Mouse (Mus musculus): ENCODE measurements around the gene Ell2. TPM values are rescaled to one million over a fixed set of nuclear protein-coding genes. Genes with fewer than 3 reads are reported as not detected.

The Ell2 gene
- polyA plus RNA-seq, 1 experiment from 2014 or later, result 3.9 TPM

- Histone ChIP-seq H3K27ac (ENCODE audit: low read depth, low read length) (no peak overlapping the region), H3K36me3 (ENCODE audit: control insufficient read depth, insufficient read depth, low read length) (no peaks in the 10 kb centered on the region), H3K9me3 (ENCODE audit: control insufficient read depth, low read length) (no peaks in the 10 kb centered on the region), H3K27me3 (ENCODE audit: control insufficient read depth, insufficient read depth, low read length) (no peaks in the 10 kb centered on the region), H3K4me1 (ENCODE audit: control insufficient read depth, insufficient read depth, low read length) (no peaks in the 10 kb centered on the region), H3K4me3 (ENCODE audit: low read length) (no peak overlapping the region), H3K9ac (ENCODE audit: low read depth, low read length) (no peak overlapping the region), H3K4me2 (replicated peaks; ENCODE audit: low read depth, low read length) (no peak overlapping the region)
- WGBS, result 56% methylated on average over 4 of the region's 4 CpGs
- ATAC-seq (ENCODE audit: low FRiP score, low TSS enrichment), result peak; percentile 62; the same call in 1 of the 2 replicates
Measured at GRCm38 (mm10) chr13:75726569-75727373, 20.2 kb downstream of the Ell2 start.

- no peak overlapping the region for H3K9ac ChIP-seq (ENCODE audit: low read depth, low read length)
- H3K36me3 ChIP-seq (ENCODE audit: control insufficient read depth, insufficient read depth, low read length), result no peaks in the 10 kb centered on the region
- H3K4me3 ChIP-seq (ENCODE audit: low read length), result no peak overlapping the region
- no peak overlapping the region for H3K27ac ChIP-seq (ENCODE audit: low read depth, low read length)
- H3K4me2 ChIP-seq (replicated peaks; ENCODE audit: low read depth, low read length), result no peak overlapping the region
- H3K27me3 ChIP-seq (ENCODE audit: control insufficient read depth, insufficient read depth, low read length), result no peaks in the 10 kb centered on the region
- H3K4me1 ChIP-seq (ENCODE audit: control insufficient read depth, insufficient read depth, low read length), result no peaks in the 10 kb centered on the region
- WGBS, result 96% methylated on average over 1 of the region's 1 CpGs
- no peak for ATAC-seq (ENCODE audit: low FRiP score, low TSS enrichment)
- H3K9me3 ChIP-seq (ENCODE audit: control insufficient read depth, low read length), result no peaks in the 10 kb centered on the region
Measured at GRCm38 (mm10) chr13:75727932-75728331, 21.4 kb downstream of the Ell2 start.

GRCm38 (mm10) chr13:75729834-75730233 is 23.3 kb downstream of the Ell2 start:
- Histone ChIP-seq H3K27ac (ENCODE audit: low read depth, low read length) (no peak overlapping the region), H3K4me1 (ENCODE audit: control insufficient read depth, insufficient read depth, low read length) (no peaks in the 10 kb centered on the region), H3K9ac (ENCODE audit: low read depth, low read length) (no peak overlapping the region), H3K9me3 (ENCODE audit: control insufficient read depth, low read length) (no peaks in the 10 kb centered on the region), H3K27me3 (ENCODE audit: control insufficient read depth, insufficient read depth, low read length) (no peaks in the 10 kb centered on the region), H3K36me3 (ENCODE audit: control insufficient read depth, insufficient read depth, low read length) (no peaks in the 10 kb centered on the region), H3K4me3 (ENCODE audit: low read length) (no peak overlapping the region), H3K4me2 (replicated peaks; ENCODE audit: low read depth, low read length) (no peak overlapping the region)
- no peak for ATAC-seq (ENCODE audit: low FRiP score, low TSS enrichment)
- WGBS, result 79% methylated on average over 1 of the region's 1 CpGs

DNA sequence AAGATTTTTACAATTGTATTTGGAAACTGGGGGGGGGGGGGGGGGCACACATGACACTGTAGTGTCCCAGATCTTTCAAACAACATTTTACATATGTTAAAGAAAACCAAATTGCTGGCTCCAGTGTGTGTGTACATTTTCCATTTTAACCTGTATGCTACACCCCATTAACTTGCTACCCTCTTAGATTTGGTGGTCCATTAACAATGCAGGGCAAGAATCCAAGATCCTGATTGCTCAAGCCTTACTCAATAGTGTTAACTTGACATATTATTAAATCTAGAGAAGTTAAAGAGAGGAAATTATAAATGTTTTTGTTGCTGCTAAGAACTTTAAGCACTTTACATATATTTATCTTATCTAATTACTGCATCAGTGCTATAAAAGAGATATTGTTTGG is 24.2 kb downstream of the Ell2 start:
- Histone ChIP-seq H3K4me1 (ENCODE audit: control insufficient read depth, insufficient read depth, low read length) (no peaks in the 10 kb centered on the region), H3K4me2 (replicated peaks; ENCODE audit: low read depth, low read length) (no peak overlapping the region), H3K36me3 (ENCODE audit: control insufficient read depth, insufficient read depth, low read length) (no peaks in the 10 kb centered on the region), H3K9ac (ENCODE audit: low read depth, low read length) (no peak overlapping the region), H3K27ac (ENCODE audit: low read depth, low read length) (no peak overlapping the region), H3K4me3 (ENCODE audit: low read length) (no peak overlapping the region), H3K9me3 (ENCODE audit: control insufficient read depth, low read length) (no peaks in the 10 kb centered on the region), H3K27me3 (ENCODE audit: control insufficient read depth, insufficient read depth, low read length) (no peaks in the 10 kb centered on the region)
- ATAC-seq (ENCODE audit: low FRiP score, low TSS enrichment), result no peak; the same call in 1 of the 2 replicates

DNA sequence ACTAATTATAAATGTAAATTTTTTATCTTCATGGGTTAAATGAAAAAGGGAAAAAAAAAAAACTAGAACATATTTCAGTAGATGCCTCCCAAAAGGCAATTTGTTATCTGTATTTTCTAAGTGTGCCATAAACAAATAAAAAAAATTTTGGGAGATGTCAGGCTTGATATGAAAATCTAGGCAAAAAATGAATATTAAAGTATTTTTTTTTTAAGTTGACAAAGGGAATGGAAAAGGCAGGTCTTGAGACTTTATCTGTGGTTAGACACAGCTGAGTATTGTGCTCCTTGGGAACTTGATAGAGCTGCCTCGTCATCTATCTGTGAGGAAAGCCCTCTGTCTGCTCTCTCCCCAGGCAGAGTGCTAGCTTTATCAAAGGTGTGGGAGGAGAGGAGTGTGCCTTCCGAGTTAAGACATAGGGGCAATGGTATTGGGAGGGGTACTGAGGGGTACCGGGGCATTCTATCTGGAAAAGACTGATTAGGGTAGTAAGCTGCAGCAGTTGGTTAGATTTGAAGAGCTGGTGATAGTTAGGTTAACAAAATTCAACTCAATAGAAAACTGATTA is 27.1 kb downstream of the Ell2 start:
- Histone ChIP-seq H3K4me1 (ENCODE audit: control insufficient read depth, insufficient read depth, low read length) (no peaks in the 10 kb centered on the region), H3K4me2 (replicated peaks; ENCODE audit: low read depth, low read length) (no peak overlapping the region), H3K4me3 (ENCODE audit: low read length) (no peak overlapping the region), H3K9me3 (ENCODE audit: control insufficient read depth, low read length) (no peaks in the 10 kb centered on the region), H3K9ac (ENCODE audit: low read depth, low read length) (no peak overlapping the region), H3K36me3 (ENCODE audit: control insufficient read depth, insufficient read depth, low read length) (no peaks in the 10 kb centered on the region), H3K27me3 (ENCODE audit: control insufficient read depth, insufficient read depth, low read length) (no peaks in the 10 kb centered on the region), H3K27ac (ENCODE audit: low read depth, low read length) (no peak overlapping the region)
- WGBS, result 67% methylated on average over 3 of the region's 3 CpGs
- ATAC-seq (ENCODE audit: low FRiP score, low TSS enrichment), result no peak

DNA sequence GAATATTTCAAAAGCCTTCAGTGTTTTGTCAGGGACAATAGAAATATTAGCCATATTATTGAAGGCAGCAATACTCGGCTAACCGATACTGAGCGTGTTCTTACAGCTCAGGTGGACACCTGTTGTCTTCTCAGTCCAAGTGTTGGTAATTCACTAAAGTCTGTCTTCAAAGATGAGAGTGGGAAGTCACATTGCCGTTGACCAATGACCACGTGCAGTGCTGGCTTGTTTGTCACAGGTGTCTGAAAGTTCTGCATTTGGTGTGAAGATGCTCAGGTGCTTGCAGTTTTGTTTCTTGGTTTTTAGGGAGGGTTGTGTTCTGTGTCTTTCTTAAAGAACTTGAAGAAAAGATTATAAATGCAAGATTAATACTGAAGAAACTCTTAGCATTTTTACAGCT is 27.7 kb downstream of the Ell2 start:
- H3K4me3 ChIP-seq (ENCODE audit: low read length), result no peak overlapping the region
- 0 out of 2 replicates have a peak, but pooled peaks cover 4% of the 10 kb centered on the region for H3K4me1 ChIP-seq (ENCODE audit: control insufficient read depth, insufficient read depth, low read length)
- H3K27me3 ChIP-seq (ENCODE audit: control insufficient read depth, insufficient read depth, low read length), result no peaks in the 10 kb centered on the region
- no peaks in the 10 kb centered on the region for H3K36me3 ChIP-seq (ENCODE audit: control insufficient read depth, insufficient read depth, low read length)
- 92% methylated on average over 5 of the region's 5 CpGs for WGBS
- H3K27ac ChIP-seq (ENCODE audit: low read depth, low read length), result no peak overlapping the region
- no peak for ATAC-seq (ENCODE audit: low FRiP score, low TSS enrichment)
- no peaks in the 10 kb centered on the region for H3K9me3 ChIP-seq (ENCODE audit: control insufficient read depth, low read length)
- no peak overlapping the region for H3K9ac ChIP-seq (ENCODE audit: low read depth, low read length)
- H3K4me2 ChIP-seq (replicated peaks; ENCODE audit: low read depth, low read length), result no peak overlapping the region

DNA sequence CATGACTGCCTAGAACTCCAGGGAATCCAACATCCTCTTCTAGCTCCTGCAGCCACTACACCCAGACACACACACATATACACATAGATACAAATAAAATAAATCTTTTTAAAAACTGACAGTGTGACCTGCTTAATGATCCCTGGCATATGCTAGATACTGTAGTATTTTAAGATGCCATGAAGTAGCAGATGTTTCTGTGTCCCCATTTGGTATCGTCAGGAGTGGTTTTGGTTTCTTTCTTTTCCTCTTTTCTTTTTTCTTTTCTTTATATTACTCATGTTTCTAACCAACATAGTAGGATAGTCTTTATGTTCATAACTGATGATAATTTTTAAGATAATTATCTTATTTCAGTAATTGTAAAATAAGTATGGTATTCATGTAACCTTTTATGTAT is 29.0 kb downstream of the Ell2 start:
- ATAC-seq (ENCODE audit: low FRiP score, low TSS enrichment), result no peak

DNA sequence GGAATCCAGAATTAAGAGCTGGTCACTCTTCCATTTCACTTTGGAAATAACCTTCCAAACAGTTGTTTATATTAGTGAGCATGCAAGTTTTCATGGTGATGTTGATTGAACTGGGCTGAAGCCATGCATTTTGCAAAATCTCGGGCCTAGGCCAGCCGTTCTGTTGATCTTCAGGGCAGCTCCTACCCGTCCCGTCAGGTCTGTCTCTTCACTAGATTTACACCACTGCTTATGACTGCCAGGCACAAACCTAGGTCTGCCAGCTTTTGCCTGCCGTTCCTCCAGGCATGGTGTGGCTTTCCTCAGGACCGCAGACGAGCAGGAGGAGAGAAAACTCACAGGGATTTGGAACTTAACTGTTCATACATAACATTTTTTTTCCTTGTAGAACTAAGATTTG is 31.4 kb downstream of the Ell2 start:
- H3K4me1 ChIP-seq (ENCODE audit: control insufficient read depth, insufficient read depth, low read length), result 0 out of 2 replicates have a peak, but pooled peaks cover 5% of the 10 kb centered on the region
- H3K27me3 ChIP-seq (ENCODE audit: control insufficient read depth, insufficient read depth, low read length), result no peaks in the 10 kb centered on the region
- no peak overlapping the region for H3K4me3 ChIP-seq (ENCODE audit: low read length)
- H3K4me2 ChIP-seq (replicated peaks; ENCODE audit: low read depth, low read length), result no peak overlapping the region
- no peak overlapping the region for H3K9ac ChIP-seq (ENCODE audit: low read depth, low read length)
- H3K27ac ChIP-seq (ENCODE audit: low read depth, low read length), result no peak overlapping the region
- H3K36me3 ChIP-seq (ENCODE audit: control insufficient read depth, insufficient read depth, low read length), result no peaks in the 10 kb centered on the region
- H3K9me3 ChIP-seq (ENCODE audit: control insufficient read depth, low read length), result no peaks in the 10 kb centered on the region
- no peak for ATAC-seq (ENCODE audit: low FRiP score, low TSS enrichment)
- WGBS, result 26% methylated on average over 7 of the region's 7 CpGs

More for the DNA sequence above, 29.0 kb downstream of the Ell2 start:
- no peaks in the 10 kb centered on the region for H3K27me3 ChIP-seq (ENCODE audit: control insufficient read depth, insufficient read depth, low read length)
- no peaks in the 10 kb centered on the region for H3K36me3 ChIP-seq (ENCODE audit: control insufficient read depth, insufficient read depth, low read length)
- no peaks in the 10 kb centered on the region for H3K9me3 ChIP-seq (ENCODE audit: control insufficient read depth, low read length)
- WGBS, result 91% methylated on average over 1 of the region's 1 CpGs
- no peak overlapping the region for H3K9ac ChIP-seq (ENCODE audit: low read depth, low read length)
- H3K4me3 ChIP-seq (ENCODE audit: low read length), result no peak overlapping the region
- 0 out of 2 replicates have a peak, but pooled peaks cover 5% of the 10 kb centered on the region for H3K4me1 ChIP-seq (ENCODE audit: control insufficient read depth, insufficient read depth, low read length)
- H3K4me2 ChIP-seq (replicated peaks; ENCODE audit: low read depth, low read length), result no peak overlapping the region
- H3K27ac ChIP-seq (ENCODE audit: low read depth, low read length), result no peak overlapping the region

DNA sequence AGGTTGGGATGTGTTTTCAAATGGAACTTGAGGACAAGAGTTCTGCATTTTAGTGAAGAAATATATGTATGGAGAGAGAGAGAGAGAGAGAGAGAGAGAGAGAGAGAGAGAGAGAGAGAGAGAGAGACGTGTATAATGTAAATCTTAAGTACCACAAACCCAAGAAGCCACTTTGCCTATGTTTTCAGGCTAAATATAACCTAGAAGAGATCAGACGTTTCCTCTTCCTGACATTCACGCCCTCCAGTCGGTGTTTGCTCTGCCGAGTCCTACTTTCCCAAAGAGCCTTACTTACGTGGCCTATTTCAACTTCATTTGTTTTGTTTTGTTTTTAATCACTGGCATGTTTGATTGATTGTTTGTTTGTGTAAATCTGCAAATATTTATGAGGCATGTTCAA is 32.0 kb downstream of the Ell2 start:
- Histone ChIP-seq H3K9ac (ENCODE audit: low read depth, low read length) (no peak overlapping the region), H3K27me3 (ENCODE audit: control insufficient read depth, insufficient read depth, low read length) (no peaks in the 10 kb centered on the region)
- ATAC-seq (ENCODE audit: low FRiP score, low TSS enrichment), result 0 out of 2 replicates have a peak, but pooled peaks have one; percentile 2

More for the DNA sequence above, 32.0 kb downstream of the Ell2 start:
- 20% methylated on average over 6 of the region's 6 CpGs for WGBS
- no peak overlapping the region for H3K27ac ChIP-seq (ENCODE audit: low read depth, low read length)
- H3K4me1 ChIP-seq (ENCODE audit: control insufficient read depth, insufficient read depth, low read length), result 0 out of 2 replicates have a peak, but pooled peaks cover 5% of the 10 kb centered on the region
- no peak overlapping the region for H3K4me3 ChIP-seq (ENCODE audit: low read length)
- H3K9me3 ChIP-seq (ENCODE audit: control insufficient read depth, low read length), result no peaks in the 10 kb centered on the region
- H3K36me3 ChIP-seq (ENCODE audit: control insufficient read depth, insufficient read depth, low read length), result no peaks in the 10 kb centered on the region
- no peak overlapping the region for H3K4me2 ChIP-seq (replicated peaks; ENCODE audit: low read depth, low read length)

Measured in kidney, embryonic 14.5 days (tissue).